Mouse (Mus musculus): Measurements from ENCODE around the gene Zzz3.
A peak's percentile ranks its signal among the peaks of the same experiment; 100 is the strongest.

- TF ChIP-seq CTCF (conservative IDR thresholded peaks at IDR 0.05; ENCODE audit: insufficient read depth, insufficient read length, low read depth, low read length) (no peak), POLR2A (IDR thresholded peaks at IDR 0.05; ENCODE audit: low read depth, low read length) (peak; percentile 61)
These were observed 49.3 kb upstream of the Zzz3 start, which contains the start of gene Usp33 for GRCm38 (mm10) chr3:152345732-152346632.
